20 mouse cellular contexts compared by ENCODE assay signal in the genomic region with DNA sequence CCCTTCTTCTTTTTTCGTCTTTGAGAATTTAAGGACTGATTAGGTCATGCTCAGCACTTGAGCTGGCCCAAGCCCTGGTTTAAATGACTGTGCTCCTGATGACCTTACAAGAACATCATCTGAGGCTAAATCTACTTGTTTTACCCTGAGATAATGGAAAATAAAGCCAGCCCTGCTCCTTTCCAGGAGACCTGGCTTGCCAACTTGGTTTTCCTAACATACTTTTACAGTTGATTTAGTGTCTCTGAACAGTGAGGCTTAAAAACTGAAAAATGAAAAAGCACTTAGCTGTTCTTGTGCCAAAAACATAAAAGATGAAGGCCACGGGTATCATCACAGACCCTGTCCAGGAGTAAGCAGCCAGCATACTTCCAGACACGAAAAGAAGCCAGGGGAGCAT. TPM values are rescaled to one million over a fixed set of nuclear protein-coding genes. Genes with fewer than 3 reads are reported as not detected.
"Had no signal": no experiment of that assay in that cellular context is flagged by ENCODE, and none has a peak within 500 bp of the region (broad histone marks: within the 10 kb centered on the region; RNA-seq: fewer than 3 reads in every experiment).

No protein-coding gene starts in this region.

- H3K4me2 ChIP-seq: kidney, embryonic 15.5 days; limb, embryonic 13.5 days; liver, embryonic 11.5 days; lung, embryonic 14.5 days; midbrain, embryonic 12.5 days; midbrain, embryonic 15.5 days; neural tube, embryonic 13.5 days had no signal

- H3K27ac ChIP-seq: kidney, embryonic 15.5 days; limb, embryonic 13.5 days; liver, embryonic 14.5 days; macrophage; midbrain, embryonic 12.5 days; midbrain, embryonic 15.5 days; neural tube, embryonic 13.5 days had no signal

- DNase-seq: kidney, adult 11 months; kidney, adult 8-10 months; kidney, postnatal 10 days; kidney, postnatal 4 days; left cerebral cortex, postnatal 4 days; liver, postnatal 0 days; lung, embryonic 14.5 days; retina, postnatal 1 day; right cerebral cortex, postnatal 25 days; thymus, postnatal 25 days had no signal

- H3K4me3 ChIP-seq: kidney, embryonic 15.5 days; limb, embryonic 13.5 days; midbrain, embryonic 12.5 days; midbrain, embryonic 15.5 days; neural tube, embryonic 13.5 days had no signal

- H3K4me1 ChIP-seq: midbrain, embryonic 12.5 days; midbrain, embryonic 15.5 days; neural tube, embryonic 13.5 days had no signal

- H3K9me3 ChIP-seq: kidney, embryonic 15.5 days; limb, embryonic 13.5 days; midbrain, embryonic 12.5 days; midbrain, embryonic 15.5 days; neural tube, embryonic 13.5 days had no signal

- H3K27me3 ChIP-seq: midbrain, embryonic 12.5 days; midbrain, embryonic 15.5 days; neural tube, embryonic 13.5 days had no signal

- ATAC-seq: liver, postnatal 0 days; lung, postnatal 0 days; midbrain, embryonic 15.5 days had no signal

- H3K9ac ChIP-seq: kidney, embryonic 15.5 days; limb, embryonic 13.5 days; liver, embryonic 14.5 days; liver, postnatal 0 days; lung, embryonic 14.5 days; midbrain, embryonic 12.5 days; midbrain, embryonic 15.5 days; neural tube, embryonic 13.5 days had no signal

- H3K36me3 ChIP-seq: kidney, embryonic 15.5 days; limb, embryonic 13.5 days; midbrain, embryonic 12.5 days; midbrain, embryonic 15.5 days; neural tube, embryonic 13.5 days had no signal

RNA-seq across cellular contexts. Expression of a gene that starts 13.0 kb away (rescaled TPM):
- total RNA-seq: megakaryocyte, adult 5-6 weeks had no signal
- polyA plus RNA-seq: macrophage had no signal
